Mouse (Mus musculus): ENCODE results near the gene Map3k14.

- TF ChIP-seq CTCF (IDR thresholded peaks at IDR 0.05; ENCODE audit: insufficient read depth, low read depth, low read length), result no peak
- no peak for TF ChIP-seq POLR2A (IDR thresholded peaks at IDR 0.05; ENCODE audit: insufficient read depth, low read depth, low read length)
These were observed 9.2 kb upstream of the Map3k14 start for GRCm38 (mm10) chr11:103276450-103276849.

Measured in olfactory bulb, adult 2 months (tissue).